Mouse (Mus musculus) embryonic facial prominence, embryonic 15.5 days (tissue): Measurements from ENCODE around the gene Hoxa6. TPM values are rescaled to one million over a fixed set of nuclear protein-coding genes. Genes with fewer than 3 reads are reported as not detected.

Source experiments
- ATAC-seq: fragments of 200-750 bp; cut with Nextera tagmentation; 2 replicates; pipeline ENCODE4 v1.8.0; 2017; ENCODE audit warnings: low read depth, moderate TSS enrichment; ENCODE audit not compliant: insufficient number of reproducible peaks, low FRiP score, low TSS enrichment
- H3K27ac ChIP-seq: fragments of 300-500 bp; sonication (generic); replicated peaks from 2 replicates; pipeline ENCODE4 v1.5.1; 2015; ENCODE audit warnings: mild to moderate bottlenecking, inconsistent platforms
- H3K27me3 ChIP-seq: fragments of 300-500 bp; sonication (generic); 2 replicates; pipeline ENCODE4 v1.6.1; 2015; ENCODE audit warnings: inconsistent platforms
- H3K36me3 ChIP-seq: fragments of 300-500 bp; sonication (generic); 2 replicates; pipeline ENCODE4 v1.6.1; 2015; ENCODE audit warnings: mild to moderate bottlenecking, inconsistent platforms
- H3K4me1 ChIP-seq: fragments of 300-500 bp; sonication (generic); 2 replicates; pipeline ENCODE4 v1.6.1; 2015; ENCODE audit warnings: inconsistent platforms
- H3K4me2 ChIP-seq: fragments of 300-500 bp; sonication (generic); replicated peaks from 2 replicates; pipeline ENCODE4 v1.6.1; 2015; ENCODE audit warnings: mild to moderate bottlenecking, inconsistent platforms
- H3K4me3 ChIP-seq: fragments of 300-500 bp; sonication (generic); replicated peaks from 2 replicates; pipeline ENCODE4 v1.5.1; 2015; ENCODE audit warnings: mild to moderate bottlenecking, inconsistent platforms
- H3K9ac ChIP-seq: fragments of 300-500 bp; sonication (generic); 2 replicates; pipeline ENCODE4 v1.6.1; 2015; ENCODE audit warnings: inconsistent platforms
- H3K9me3 ChIP-seq: fragments of 300-500 bp; sonication (generic); replicated peaks from 2 replicates; pipeline ENCODE4 v1.6.1; 2016; ENCODE audit warnings: inconsistent platforms
- WGBS: fragments of 180-500 bp; shearing (Covaris S2); methylation state at CpG from one replicate; pipeline ENCODE4 v1.1.7; 2015; 5-methylcytosine and 5-hydroxymethylcytosine counted together
- polyA plus RNA-seq: library from polyadenylated mRNA; unstranded; fragments of >200 nt; fragmentation: Nextera tagmentation; extraction: Ambion mirVana; gene quantifications from 2 replicates; pipeline ENCODE4 v1.2.1, GENCODE M21; 2015

Hoxa6 gene
- polyA plus RNA-seq, 1 experiment from 2014 or later, result not detected

DNA sequence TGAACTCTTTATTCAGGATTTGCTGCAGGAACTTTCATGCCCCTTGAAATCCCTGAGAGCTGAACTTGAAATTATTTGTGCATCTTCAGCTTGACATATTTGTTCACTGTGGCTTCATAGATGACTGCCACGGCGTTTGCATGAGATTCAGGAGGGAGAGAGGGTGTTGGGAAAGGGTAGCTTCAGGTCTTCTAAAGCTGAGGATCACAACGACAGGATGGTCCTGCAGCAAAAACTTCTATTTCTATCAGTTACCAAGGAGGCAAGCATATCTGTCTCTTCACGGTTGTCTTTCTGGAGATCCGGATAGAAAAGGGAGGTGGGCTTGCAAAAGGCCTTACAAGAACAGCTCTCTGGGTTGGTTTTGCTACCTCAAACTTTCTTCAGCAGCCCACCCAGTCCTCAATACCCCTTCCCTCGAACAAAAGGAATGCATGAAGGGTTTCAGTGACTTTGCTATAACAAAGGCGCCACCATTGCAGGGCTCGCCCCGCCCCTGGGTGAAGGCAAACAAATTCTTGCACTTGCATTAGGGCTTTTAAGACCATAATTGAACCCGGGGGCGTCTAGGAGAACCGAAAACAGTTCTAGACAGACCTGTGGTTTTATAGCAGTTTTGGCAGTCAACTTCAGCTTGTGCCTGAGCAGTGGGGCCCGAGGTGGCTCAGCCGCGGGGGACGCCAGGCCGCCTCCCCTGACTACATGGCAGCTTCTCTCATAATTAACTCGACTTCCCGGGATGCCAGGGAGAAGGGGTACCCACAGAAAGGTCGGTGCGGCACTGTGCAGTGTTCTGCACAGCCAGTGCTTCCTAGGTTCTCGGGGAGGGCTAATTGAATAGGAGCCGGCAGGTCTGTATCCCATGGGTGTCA, 39.5 kb upstream of the Hoxa6 start:
- H3K9me3 ChIP-seq, result no peaks in the 10 kb centered on the region
- H3K27me3 ChIP-seq, result peaks cover 97% of the 10 kb centered on the region
- no peak for ATAC-seq
- H3K9ac ChIP-seq, result no peak overlapping the region
- 1% methylated on average over 23 of the region's 23 CpGs for WGBS
- H3K27ac ChIP-seq, result no peak overlapping the region
- H3K4me2 ChIP-seq, result no peak overlapping the region
- peaks cover 6% of the 10 kb centered on the region; the same call in 1 of the 2 replicates for H3K4me1 ChIP-seq
- no peak overlapping the region for H3K4me3 ChIP-seq
- no peaks in the 10 kb centered on the region for H3K36me3 ChIP-seq

DNA sequence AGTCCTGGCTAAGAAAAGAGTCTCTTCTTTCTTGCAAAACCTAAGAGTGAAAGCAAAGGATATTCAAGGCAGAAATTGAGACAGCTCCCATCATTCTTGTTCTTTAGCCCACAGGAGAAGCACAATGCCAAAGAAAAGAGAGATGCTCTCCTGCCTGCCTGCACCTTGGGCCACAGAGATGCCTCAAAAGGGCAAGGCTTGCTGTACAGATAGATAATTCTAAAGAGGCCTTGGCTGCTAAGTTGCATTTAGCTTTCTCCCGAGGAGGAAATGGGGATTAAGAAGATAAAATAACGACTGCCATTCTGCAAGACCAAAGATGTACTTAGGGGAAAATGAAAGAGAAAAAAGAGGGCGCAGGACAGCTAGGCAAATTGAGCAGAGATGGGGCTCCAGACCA, 38.4 kb upstream of the Hoxa6 start:
- 0 out of 2 replicates have a peak, but pooled peaks cover 6% of the 10 kb centered on the region for H3K4me1 ChIP-seq
- 4% methylated on average over 3 of the region's 3 CpGs for WGBS
- no peak overlapping the region for H3K4me2 ChIP-seq
- H3K9ac ChIP-seq, result no peak overlapping the region
- no peaks in the 10 kb centered on the region for H3K9me3 ChIP-seq
- H3K27ac ChIP-seq, result no peak overlapping the region
- H3K27me3 ChIP-seq, result peaks cover 97% of the 10 kb centered on the region
- no peak overlapping the region for H3K4me3 ChIP-seq
- H3K36me3 ChIP-seq, result no peaks in the 10 kb centered on the region
- no peak for ATAC-seq

DNA sequence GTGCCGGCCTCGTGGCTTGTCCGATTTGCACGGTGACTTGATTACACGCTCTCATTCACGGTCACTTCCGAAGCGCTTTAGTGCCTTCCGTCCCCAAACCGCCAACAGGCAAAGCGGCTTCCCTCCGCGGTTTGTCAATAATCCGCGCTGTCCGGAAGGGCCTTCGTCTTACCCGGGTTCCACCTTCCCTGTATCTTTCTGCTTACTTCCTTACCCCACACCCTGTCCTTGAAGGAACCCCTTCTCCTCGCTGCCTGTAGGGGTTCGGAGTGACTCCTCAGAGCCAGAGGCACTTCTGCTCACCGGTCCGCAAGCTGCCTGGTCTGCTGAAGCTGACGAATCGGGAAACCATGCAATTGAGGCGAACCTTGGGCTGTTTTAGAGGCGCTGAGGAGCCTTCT, 37.9 kb upstream of the Hoxa6 start:
- Histone ChIP-seq H3K4me1 (0 out of 2 replicates have a peak, but pooled peaks cover 6% of the 10 kb centered on the region), H3K4me2 (no peak overlapping the region), H3K36me3 (no peaks in the 10 kb centered on the region), H3K9ac (no peak overlapping the region), H3K9me3 (no peaks in the 10 kb centered on the region), H3K27me3 (peaks cover 97% of the 10 kb centered on the region), H3K27ac (no peak overlapping the region), H3K4me3 (no peak overlapping the region)
- ATAC-seq, result no peak
- WGBS, result 3% methylated on average over 26 of the region's 26 CpGs

DNA sequence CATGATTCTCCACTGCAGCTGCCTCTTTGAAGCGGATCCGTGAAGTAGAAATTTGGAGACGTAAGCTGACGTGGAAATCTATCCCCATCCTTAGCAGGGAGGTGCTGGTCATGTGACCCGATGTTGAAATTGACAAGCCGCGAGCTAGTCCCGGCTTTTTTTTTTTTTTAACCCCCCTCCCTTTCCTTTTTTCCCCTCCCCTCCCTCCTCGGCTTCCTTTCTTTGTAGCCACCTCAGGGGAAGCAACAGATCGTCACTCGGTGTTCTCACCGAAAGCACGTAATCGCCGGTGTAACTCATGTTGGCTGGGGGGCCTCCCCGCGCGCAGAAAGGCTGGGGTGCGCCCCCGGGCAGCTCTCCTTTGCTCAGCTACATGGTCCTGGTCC, 37.2 kb upstream of the Hoxa6 start, which contains the start of gene Hoxa11:
TSS of gene Hoxa11 (minus strand) at position 54 of the 386 bp plus-strand sequence.
- H3K36me3 ChIP-seq, result no peaks in the 10 kb centered on the region
- no peaks in the 10 kb centered on the region for H3K9me3 ChIP-seq
- H3K4me3 ChIP-seq, result peak within 1 kb of the TSS; percentile 10; the same call in 1 of the 2 replicates
- H3K9ac ChIP-seq, result no peak within 1 kb of the TSS
- H3K27ac ChIP-seq, result no peak within 1 kb of the TSS
- WGBS, result under 1% methylated on average over 20 of the region's 20 CpGs
- H3K27me3 ChIP-seq, result peaks cover 97% of the 10 kb centered on the region
- ATAC-seq, result no peak
- 0 out of 2 replicates have a peak, but pooled peaks cover 6% of the 10 kb centered on the region for H3K4me1 ChIP-seq
- 0 out of 2 replicates have a peak within 1 kb of the TSS, but pooled peaks have one; percentile 2 for H3K4me2 ChIP-seq

DNA sequence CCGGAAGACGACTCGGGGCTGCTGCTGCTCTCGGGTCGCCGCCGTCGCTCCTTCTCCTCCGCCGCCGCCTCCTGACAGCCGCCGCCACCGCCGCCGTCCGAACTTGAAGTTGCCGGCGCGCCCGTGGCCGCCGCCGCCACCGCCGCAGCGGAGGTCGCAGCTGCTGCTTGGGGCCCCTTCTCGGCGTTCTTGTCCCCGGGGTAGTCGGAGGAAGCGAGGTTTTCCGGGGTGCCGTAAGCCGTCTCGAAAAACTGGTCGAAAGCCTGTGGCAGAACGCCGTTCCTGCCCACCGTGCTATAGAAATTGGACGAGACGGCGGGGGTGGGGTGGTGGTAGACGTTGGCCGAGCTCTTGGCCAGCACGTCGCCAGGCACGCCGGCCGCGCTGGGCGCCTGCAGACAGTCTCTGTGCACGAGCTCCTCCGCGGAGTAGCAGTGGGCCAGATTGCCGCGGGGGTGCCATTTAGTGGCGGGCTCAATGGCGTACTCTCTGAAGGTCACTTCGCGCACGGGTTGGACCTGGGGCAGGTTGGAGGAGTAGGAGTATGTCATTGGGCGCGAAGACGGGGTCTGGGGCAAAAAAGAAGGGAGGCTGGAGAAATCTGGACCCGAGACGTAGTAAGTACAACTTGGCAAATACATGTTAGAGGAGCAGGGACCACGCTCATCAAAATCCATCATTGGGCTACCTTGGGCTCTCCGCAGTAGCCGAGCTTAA, 36.7 kb upstream of the Hoxa6 start:
- WGBS, result under 1% methylated on average over 71 of the region's 71 CpGs
- ATAC-seq, result no peak
- Histone ChIP-seq H3K27me3 (peaks cover 98% of the 10 kb centered on the region), H3K36me3 (no peaks in the 10 kb centered on the region), H3K27ac (no peak overlapping the region), H3K9ac (no peak overlapping the region), H3K4me3 (peak overlapping the region; percentile 10; the same call in 1 of the 2 replicates), H3K4me1 (peaks cover 10% of the 10 kb centered on the region), H3K9me3 (no peaks in the 10 kb centered on the region), H3K4me2 (0 out of 2 replicates have a peak overlapping the region, but pooled peaks have one; percentile 2)

DNA sequence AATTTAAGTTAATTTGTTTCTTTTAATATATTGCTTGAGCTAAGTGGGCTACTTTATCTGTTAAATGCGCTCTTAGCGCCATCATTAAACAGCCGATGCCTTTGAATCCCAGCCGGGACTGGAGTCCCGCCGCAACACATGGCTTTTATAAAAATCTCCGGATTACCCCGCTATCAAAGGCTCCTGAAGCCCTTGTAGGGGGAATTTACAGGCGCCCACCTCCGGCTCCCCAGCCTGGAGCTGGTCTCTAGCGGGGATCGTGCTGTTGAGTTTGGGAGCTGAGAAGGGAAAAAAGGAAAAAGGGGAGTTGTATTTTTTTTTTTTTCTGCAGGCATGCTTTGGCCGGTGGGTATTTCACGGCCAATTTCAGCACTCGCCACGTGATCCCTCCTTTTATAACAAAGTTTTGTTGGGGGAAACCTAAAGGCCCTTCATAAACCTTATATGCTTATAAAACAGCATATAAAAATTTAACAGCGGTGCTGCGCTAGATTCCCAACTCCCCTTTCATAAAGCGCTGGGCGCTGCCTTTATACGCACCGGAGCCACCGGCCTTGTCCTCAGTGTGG, 36.0 kb upstream of the Hoxa6 start:
- Histone ChIP-seq H3K27me3 (peaks cover 98% of the 10 kb centered on the region), H3K9ac (no peak overlapping the region), H3K4me2 (0 out of 2 replicates have a peak overlapping the region, but pooled peaks have one; percentile 2), H3K4me1 (peaks cover 14% of the 10 kb centered on the region), H3K9me3 (no peaks in the 10 kb centered on the region), H3K27ac (no peak overlapping the region), H3K36me3 (no peaks in the 10 kb centered on the region), H3K4me3 (peak overlapping the region; percentile 10; the same call in 1 of the 2 replicates)
- no peak for ATAC-seq
- 1% methylated on average over 23 of the region's 23 CpGs for WGBS

DNA sequence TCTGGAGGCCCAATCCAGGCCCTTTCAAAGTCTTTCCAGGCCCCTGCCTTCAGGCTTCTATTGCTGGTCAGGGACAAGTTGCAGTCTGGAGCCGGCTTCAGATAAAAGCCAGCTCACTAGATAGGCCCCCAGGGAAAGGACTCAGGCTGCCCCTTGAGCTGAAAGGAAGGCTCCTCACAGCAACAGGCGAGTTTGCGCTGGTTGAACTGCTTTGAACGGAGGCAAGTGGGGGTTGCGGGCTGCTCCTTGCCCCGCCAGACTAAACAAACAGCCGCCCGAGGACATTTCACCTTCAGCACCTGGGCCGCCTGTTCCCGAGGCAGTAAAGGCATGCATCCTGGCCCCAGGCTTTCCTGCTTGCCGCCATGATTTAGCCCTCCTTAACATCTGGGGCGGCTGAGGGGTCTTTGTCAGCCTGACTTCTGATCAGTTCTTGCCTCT, 35.2 kb upstream of the Hoxa6 start:
- Histone ChIP-seq H3K36me3 (no peaks in the 10 kb centered on the region), H3K9ac (no peak overlapping the region), H3K27ac (no peak overlapping the region), H3K9me3 (no peaks in the 10 kb centered on the region), H3K4me3 (no peak overlapping the region), H3K4me1 (peaks cover 14% of the 10 kb centered on the region), H3K27me3 (peaks cover 96% of the 10 kb centered on the region), H3K4me2 (no peak overlapping the region)
- ATAC-seq, result no peak
- 2% methylated on average over 12 of the region's 12 CpGs for WGBS

DNA sequence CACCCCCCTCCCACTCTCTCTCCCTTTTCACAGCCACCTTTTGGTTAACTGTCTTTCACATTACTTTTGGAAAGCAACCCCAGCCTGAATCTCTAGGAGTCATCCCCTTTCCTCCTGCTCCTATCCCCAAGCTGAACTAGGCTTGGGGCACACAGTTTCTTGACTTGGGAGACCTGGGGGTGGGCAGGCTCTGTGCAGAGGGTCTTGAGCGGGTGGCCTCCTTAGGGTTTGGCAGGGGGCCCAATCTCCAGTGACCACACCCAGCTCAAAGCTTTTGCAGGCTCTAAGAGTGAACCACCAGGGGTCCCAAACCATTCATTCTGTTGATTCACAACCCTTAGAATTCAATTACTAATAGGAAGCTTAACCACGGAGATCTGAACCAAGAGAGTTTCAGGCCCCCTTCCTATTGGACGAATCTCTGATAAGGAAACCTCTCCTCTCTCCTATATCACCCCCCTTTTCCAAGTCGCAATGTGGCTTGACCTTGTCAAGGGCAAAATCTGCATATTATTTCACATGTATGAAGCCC, 34.3 kb upstream of the Hoxa6 start:
- Histone ChIP-seq H3K4me3 (no peak overlapping the region), H3K27ac (no peak overlapping the region), H3K27me3 (peaks cover 95% of the 10 kb centered on the region), H3K36me3 (no peaks in the 10 kb centered on the region), H3K4me1 (peaks cover 14% of the 10 kb centered on the region), H3K9me3 (no peaks in the 10 kb centered on the region), H3K9ac (no peak overlapping the region), H3K4me2 (no peak overlapping the region)
- ATAC-seq, result no peak
- WGBS, result 9% methylated on average over 4 of the region's 4 CpGs

DNA sequence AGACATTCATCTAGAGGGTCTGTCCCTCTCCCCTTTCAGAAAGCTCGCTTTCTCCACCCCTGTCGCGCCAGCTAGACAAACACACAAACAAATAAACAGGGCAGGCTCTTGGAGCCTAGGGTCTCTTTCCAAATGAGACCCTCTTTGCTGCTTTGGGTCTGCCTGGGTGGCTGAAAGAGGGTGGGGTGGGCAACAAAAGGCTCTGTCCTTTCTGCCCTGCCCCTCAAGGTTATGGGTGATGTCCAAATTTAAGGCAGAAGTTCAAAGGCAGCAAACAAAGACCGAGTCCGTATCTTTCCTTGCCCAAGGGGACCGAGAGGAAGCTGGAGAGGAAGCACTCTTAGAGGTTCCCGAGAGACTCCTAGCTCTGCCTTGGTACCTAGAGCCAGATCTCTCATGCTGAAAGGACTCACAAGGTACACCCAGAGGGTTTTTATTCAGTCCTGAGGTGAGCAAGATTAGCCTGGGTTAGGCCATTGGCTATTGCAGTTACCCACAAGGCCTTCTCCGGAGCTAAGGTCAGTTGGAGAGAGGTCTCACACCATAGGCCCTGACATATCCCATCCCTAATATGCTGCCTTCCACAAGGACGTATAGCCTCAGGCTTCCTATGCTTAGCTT, 32.6 kb upstream of the Hoxa6 start:
- no peak overlapping the region for H3K27ac ChIP-seq
- H3K9ac ChIP-seq, result no peak overlapping the region
- no peak overlapping the region for H3K4me2 ChIP-seq
- no peaks in the 10 kb centered on the region for H3K36me3 ChIP-seq
- ATAC-seq, result 0 out of 2 replicates have a peak, but pooled peaks have one; percentile 11
- 9% methylated on average over 9 of the region's 9 CpGs for WGBS
- H3K4me3 ChIP-seq, result no peak overlapping the region
- H3K9me3 ChIP-seq, result no peaks in the 10 kb centered on the region
- H3K4me1 ChIP-seq, result peaks cover 14% of the 10 kb centered on the region
- peaks cover 97% of the 10 kb centered on the region for H3K27me3 ChIP-seq

DNA sequence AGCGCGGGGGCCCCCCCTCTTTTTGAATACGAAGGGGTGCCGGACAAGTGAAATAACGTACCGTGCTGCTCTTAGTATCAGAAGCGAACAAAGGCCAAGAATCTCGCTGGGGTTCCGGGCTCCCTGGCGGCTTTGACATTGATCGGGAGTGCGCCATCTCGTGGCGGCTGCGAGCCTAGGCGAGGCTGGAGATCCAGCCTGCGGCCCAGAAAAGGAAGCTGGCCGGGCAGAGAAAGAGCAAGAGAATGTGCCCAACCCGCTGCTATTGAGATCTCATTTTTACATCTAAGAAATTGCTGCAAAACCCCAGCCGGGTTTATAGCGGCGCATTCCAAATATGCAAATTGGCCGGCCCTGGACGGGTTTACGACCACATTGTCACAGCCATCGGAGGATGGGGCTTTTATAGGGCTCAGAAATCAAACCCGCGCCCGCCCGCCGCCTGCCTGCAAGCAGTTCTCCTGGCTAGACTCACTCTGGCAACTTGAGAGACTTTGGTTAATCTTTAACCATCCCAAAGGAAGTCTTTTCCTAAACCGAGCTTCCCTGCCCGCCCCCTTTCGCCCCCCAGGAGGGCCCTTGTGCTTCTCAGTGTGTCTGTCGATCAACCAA, 32.0 kb upstream of the Hoxa6 start, which contains the start of gene Hoxa10:
TSS of gene Hoxa10 (minus strand) at position 466 of the 612 bp plus-strand sequence.
- Histone ChIP-seq H3K9ac (no peak within 1 kb of the TSS), H3K4me3 (peak within 1 kb of the TSS; percentile 24)
- ATAC-seq, result no peak

More for the DNA sequence above, 32.0 kb upstream of the Hoxa6 start, which contains the start of gene Hoxa10:
- Histone ChIP-seq H3K4me1 (peaks cover 14% of the 10 kb centered on the region), H3K9me3 (no peaks in the 10 kb centered on the region), H3K27me3 (peaks cover 97% of the 10 kb centered on the region), H3K27ac (no peak within 1 kb of the TSS), H3K4me2 (peak within 1 kb of the TSS; percentile 34), H3K36me3 (no peaks in the 10 kb centered on the region)
- 2% methylated on average over 35 of the region's 35 CpGs for WGBS
